Mouse (Mus musculus) limb, embryonic 11.5 days (tissue): Measurements from ENCODE around the gene 4933436I01Rik. TPM values are rescaled to one million over a fixed set of nuclear protein-coding genes. Genes with fewer than 3 reads are reported as not detected.

Source experiments
- ATAC-seq: fragments of 200-750 bp; cut with Nextera tagmentation; 2 replicates; pipeline ENCODE4 v1.8.0; 2017; ENCODE audit warnings: low read depth; ENCODE audit not compliant: insufficient number of reproducible peaks, low FRiP score, low TSS enrichment
- DNase-seq: peaks from one replicate; pipeline ENCODE4 v3.0.0-alpha.2; 2015; ENCODE audit warnings: low spot score
- H3K27ac ChIP-seq: fragments of 300-500 bp; sonication (generic); replicated peaks from 2 replicates; pipeline ENCODE4 v1.5.1; 2014; ENCODE audit warnings: low read depth, mild to moderate bottlenecking, low read length
- H3K27me3 ChIP-seq: fragments of 300-500 bp; sonication (generic); 2 replicates; pipeline ENCODE4 v1.6.1; 2014; ENCODE audit warnings: mild to moderate bottlenecking, low read length, mixed read lengths; ENCODE audit not compliant: control insufficient read depth, insufficient read depth
- H3K36me3 ChIP-seq: fragments of 300-500 bp; sonication (generic); 2 replicates; pipeline ENCODE4 v1.6.1; 2014; ENCODE audit warnings: mild to moderate bottlenecking, low read length, moderate library complexity, mixed read lengths; ENCODE audit not compliant: control insufficient read depth, insufficient read depth
- H3K4me1 ChIP-seq: fragments of 300-500 bp; sonication (generic); 2 replicates; pipeline ENCODE4 v1.6.1; 2014; ENCODE audit warnings: low read length, mixed read lengths; ENCODE audit not compliant: control insufficient read depth, insufficient read depth
- H3K4me2 ChIP-seq: fragments of 300-500 bp; sonication (generic); 2 replicates; pipeline ENCODE4 v1.6.1; 2014; ENCODE audit warnings: low read depth, mild to moderate bottlenecking, moderate library complexity; ENCODE audit not compliant: severe bottlenecking
- H3K4me3 ChIP-seq: fragments of 300-500 bp; sonication (generic); 2 replicates; pipeline ENCODE4 v1.5.1; 2014; ENCODE audit warnings: low read depth, low read length
- H3K9ac ChIP-seq: fragments of 300-500 bp; sonication (generic); 2 replicates; pipeline ENCODE4 v1.6.1; 2014; ENCODE audit warnings: mild to moderate bottlenecking, low read length
- H3K9me3 ChIP-seq: fragments of 300-500 bp; sonication (generic); 2 replicates; pipeline ENCODE4 v1.6.1; 2016; ENCODE audit warnings: low read length; ENCODE audit not compliant: control insufficient read depth
- WGBS: fragments of 180-500 bp; shearing (Covaris S2); extraction: QIAGEN DNeasy Blood & Tissue Kit; methylation state at CpG from one replicate; pipeline ENCODE4 v1.1.7; 2014; 5-methylcytosine and 5-hydroxymethylcytosine counted together
- polyA plus RNA-seq: library from polyadenylated mRNA; unstranded; fragments of >200 nt; fragmentation: Nextera tagmentation; extraction: Ambion mirVana; gene quantifications from 2 replicates; pipeline ENCODE4 v1.2.1, GENCODE M21; 2014

The 4933436I01Rik gene
- not detected in 2 replicates for polyA plus RNA-seq

GRCm38 (mm10) chrX:67921350-67921749, at the start of gene 4933436I01Rik:
Gene 4933436I01Rik, minus strand, starts transcription at chrX:67921450.
- no peaks in the 10 kb centered on the region for H3K36me3 ChIP-seq
- no peak within 1 kb of the TSS for H3K9ac ChIP-seq
- H3K27me3 ChIP-seq, result no peaks in the 10 kb centered on the region
- DNase-seq, result no peak
- no peak for ATAC-seq
- H3K4me1 ChIP-seq, result no peaks in the 10 kb centered on the region
- no peaks in the 10 kb centered on the region for H3K9me3 ChIP-seq
- no peak within 1 kb of the TSS for H3K4me2 ChIP-seq
- WGBS, result 67% methylated on average over 1 of the region's 1 CpGs
- H3K4me3 ChIP-seq, result no peak within 1 kb of the TSS
- no peak within 1 kb of the TSS for H3K27ac ChIP-seq

- WGBS, result 50% methylated on average over 1 of the region's 1 CpGs
- H3K4me1 ChIP-seq, result no peaks in the 10 kb centered on the region
- no peaks in the 10 kb centered on the region for H3K9me3 ChIP-seq
- H3K36me3 ChIP-seq, result no peaks in the 10 kb centered on the region
- no peak overlapping the region for H3K9ac ChIP-seq
- DNase-seq (no peak), ATAC-seq (no peak)
- no peaks in the 10 kb centered on the region for H3K27me3 ChIP-seq
- H3K27ac ChIP-seq, result no peak overlapping the region
- no peak overlapping the region for H3K4me3 ChIP-seq
- H3K4me2 ChIP-seq, result no peak overlapping the region
Observed at GRCm38 (mm10) chrX:67924769-67925470, 3.7 kb upstream of the 4933436I01Rik start.

DNA sequence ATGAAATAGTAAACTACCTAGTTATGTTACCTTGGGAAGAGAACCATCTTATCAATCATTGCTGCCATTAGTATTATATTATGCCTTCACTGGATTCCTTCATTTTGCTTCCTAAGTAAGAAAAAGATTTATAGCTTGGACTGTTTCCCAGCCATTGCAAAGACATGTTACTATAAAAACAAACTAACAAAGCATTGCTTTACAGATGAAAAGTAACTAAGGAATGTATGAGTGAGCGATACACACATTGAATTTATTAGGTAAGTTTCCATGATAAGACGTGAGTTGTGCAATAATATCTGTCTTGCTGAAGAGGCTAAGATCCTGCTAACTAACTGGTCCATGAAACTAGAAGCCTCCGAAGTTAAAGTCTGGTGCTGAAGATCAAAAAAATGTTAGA, 37.8 kb downstream of the 4933436I01Rik start:
- ATAC-seq, result no peak
- no peaks in the 10 kb centered on the region for H3K4me1 ChIP-seq
- WGBS, result 85% methylated on average over 3 of the region's 3 CpGs

More for the DNA sequence above, 37.8 kb downstream of the 4933436I01Rik start:
- no peak for DNase-seq
- no peaks in the 10 kb centered on the region for H3K36me3 ChIP-seq
- H3K27me3 ChIP-seq, result no peaks in the 10 kb centered on the region
- H3K4me3 ChIP-seq, result no peak overlapping the region
- H3K27ac ChIP-seq, result no peak overlapping the region
- H3K9ac ChIP-seq, result no peak overlapping the region
- H3K9me3 ChIP-seq, result no peaks in the 10 kb centered on the region
- H3K4me2 ChIP-seq, result no peak overlapping the region

Other genes with a start within 250 kb of the 4933436I01Rik start
- not detected in 2 replicates for gene Gm1140, start 227.9 kb downstream of the 4933436I01Rik start, polyA plus RNA-seq
- gene Gm14692, start 225.8 kb downstream of the 4933436I01Rik start, polyA plus RNA-seq, result not detected in 2 replicates